Mouse (Mus musculus) MEL (cell line): ENCODE results near the gene Tmtc2. TPM values are rescaled to one million over a fixed set of nuclear protein-coding genes. Genes with fewer than 3 reads are reported as not detected.

Source experiments
- DNase-seq: peaks from one replicate; pipeline ENCODE4 v3.0.0; 2011; ENCODE audit warnings: low read depth, low spot score
- H3K27ac ChIP-seq: 2 replicates; pipeline ENCODE4 v1.5.1; 2012; ENCODE audit warnings: low read depth, mild to moderate bottlenecking, control low read depth, low read length, moderate library complexity; ENCODE audit not compliant: control insufficient read depth
- H3K27me3 ChIP-seq, 2 experiments: fragments of 150-350 bp in 1 of 2; sonication (generic) in 1 of 2; 2 replicates each; pipeline ENCODE4 v1.6.1; 2012; ENCODE audit warnings: low read length in 2 of 2, mild to moderate bottlenecking in 2 of 2, improper control_type of control experiment in 1 of 2, moderate library complexity in 1 of 2; ENCODE audit not compliant: insufficient read depth in 2 of 2, control insufficient read depth in 1 of 2
- H3K36me3 ChIP-seq, 2 experiments: 2 replicates each; pipeline ENCODE4 v1.6.1; 2012 to 2014; ENCODE audit warnings: low read length in 2 of 2, improper control_type of control experiment in 1 of 2, inconsistent platforms in 1 of 2, mild to moderate bottlenecking in 1 of 2; ENCODE audit not compliant: insufficient read depth in 2 of 2, control insufficient read depth in 1 of 2
- H3K4me1 ChIP-seq, 2 experiments: fragments of 150-350 bp in 1 of 2; sonication (generic) in 1 of 2; 2 replicates each; pipeline ENCODE4 v1.6.1; 2012; ENCODE audit warnings: low read length in 2 of 2, improper control_type of control experiment in 1 of 2, mild to moderate bottlenecking in 1 of 2; ENCODE audit not compliant: insufficient read depth in 2 of 2, control insufficient read depth in 1 of 2
- H3K4me3 ChIP-seq, 2 experiments: fragments of 150-350 bp in 1 of 2; sonication (generic) in 1 of 2; 2 replicates each; pipeline ENCODE4 v1.5.1; 2012; ENCODE audit warnings: low read depth in 2 of 2, low read length in 2 of 2, mild to moderate bottlenecking in 2 of 2, moderate library complexity in 2 of 2, control low read depth in 1 of 2, improper control_type of control experiment in 1 of 2; ENCODE audit not compliant: control insufficient read depth in 1 of 2, insufficient read depth in 1 of 2
- H3K79me2 ChIP-seq: 2 replicates; pipeline ENCODE4 v1.6.1; 2012; ENCODE audit warnings: mild to moderate bottlenecking, low read length, moderate library complexity; ENCODE audit not compliant: control insufficient read depth, poor library complexity, insufficient read depth
- H3K9ac ChIP-seq: 2 replicates; pipeline ENCODE4 v1.6.1; 2012; ENCODE audit warnings: low read depth, mild to moderate bottlenecking, control low read depth, low read length, moderate library complexity; ENCODE audit not compliant: control insufficient read depth, poor library complexity, severe bottlenecking
- H3K9me3 ChIP-seq: fragments of 150-350 bp; sonication (generic); replicated peaks from 2 replicates; pipeline ENCODE4 v1.6.1; 2012; ENCODE audit warnings: mild to moderate bottlenecking, low read length, improper control_type of control experiment, moderate library complexity; ENCODE audit not compliant: insufficient read depth
- CHD1 ChIP-seq: IDR thresholded peaks from 2 replicates; pipeline ENCODE4 v1.6.1; 2012; ENCODE audit warnings: low read depth, mild to moderate bottlenecking, inconsistent platforms, low read length, improper control_type of control experiment
- CHD2 ChIP-seq: IDR thresholded peaks from 2 replicates; pipeline ENCODE4 v1.6.1; 2011; ENCODE audit warnings: low read length, improper control_type of control experiment
- HCFC1 ChIP-seq: IDR thresholded peaks from 2 replicates; pipeline ENCODE4 v1.6.1; 2012; ENCODE audit warnings: low read depth, mild to moderate bottlenecking, inconsistent platforms, low read length, improper control_type of control experiment, moderate library complexity
- JUND ChIP-seq: IDR thresholded peaks from 2 replicates; pipeline ENCODE4 v1.6.1; 2011; ENCODE audit warnings: low read depth, mild to moderate bottlenecking, improper control_type of control experiment, low read length
- MAFK ChIP-seq: IDR thresholded peaks from 2 replicates; pipeline ENCODE4 v1.6.1; 2011; ENCODE audit warnings: low read depth, mild to moderate bottlenecking, low read length, improper control_type of control experiment, borderline replicate concordance
- MAX ChIP-seq: IDR thresholded peaks from 2 replicates; pipeline ENCODE4 v1.6.1; 2011; ENCODE audit warnings: low read length, improper control_type of control experiment
- MXI1 ChIP-seq: IDR thresholded peaks from 2 replicates; pipeline ENCODE4 v1.6.1; 2011; ENCODE audit warnings: mild to moderate bottlenecking, low read depth, low read length, improper control_type of control experiment
- MYB ChIP-seq: IDR thresholded peaks from 2 replicates; pipeline ENCODE4 v1.6.1; 2011; ENCODE audit warnings: mild to moderate bottlenecking, low read depth, low read length, improper control_type of control experiment
- MYC ChIP-seq: IDR thresholded peaks from 2 replicates; pipeline ENCODE4 v1.6.1; 2011; ENCODE audit warnings: low read depth, mild to moderate bottlenecking, low read length, improper control_type of control experiment, moderate library complexity
- NRF1 ChIP-seq: IDR thresholded peaks from 2 replicates; pipeline ENCODE4 v1.6.1; 2014; ENCODE audit warnings: low read depth, mild to moderate bottlenecking, inconsistent platforms, low read length, improper control_type of control experiment, moderate library complexity; ENCODE audit not compliant: poor library complexity, insufficient read depth, severe bottlenecking
- POLR2AphosphoS5 ChIP-seq: IDR thresholded peaks from 2 replicates; pipeline ENCODE4 v1.6.1; 2012; ENCODE audit warnings: low read depth, borderline replicate concordance, mild to moderate bottlenecking, inconsistent platforms, low read length, moderate library complexity, mixed read lengths
- RAD21 ChIP-seq: IDR thresholded peaks from 2 replicates; pipeline ENCODE4 v1.6.1; 2011; ENCODE audit warnings: mild to moderate bottlenecking, low read depth, low read length, improper control_type of control experiment
- RCOR1 ChIP-seq: IDR thresholded peaks from 2 replicates; pipeline ENCODE4 v1.6.1; 2012; ENCODE audit warnings: low read depth, mild to moderate bottlenecking, inconsistent platforms, low read length, improper control_type of control experiment
- SMC3 ChIP-seq: IDR thresholded peaks from 2 replicates; pipeline ENCODE4 v1.6.1; 2011; ENCODE audit warnings: low read depth, low read length, improper control_type of control experiment
- TAL1 ChIP-seq: IDR thresholded peaks from 2 replicates; pipeline ENCODE4 v1.6.1; 2012; ENCODE audit warnings: mild to moderate bottlenecking, inconsistent platforms, low read length, moderate library complexity, mixed read lengths
- TBP ChIP-seq: IDR thresholded peaks from 2 replicates; pipeline ENCODE4 v1.8.0; 2011; ENCODE audit warnings: low read depth, low read length, improper control_type of control experiment
- TCF12 ChIP-seq: IDR thresholded peaks from 2 replicates; pipeline ENCODE4 v1.6.1; 2014; ENCODE audit warnings: low read depth, mild to moderate bottlenecking, inconsistent platforms, low read length, improper control_type of control experiment, moderate library complexity
- UBTF ChIP-seq: IDR thresholded peaks from 2 replicates; pipeline ENCODE4 v1.6.1; 2012; ENCODE audit warnings: low read depth, mild to moderate bottlenecking, inconsistent platforms, low read length, improper control_type of control experiment, moderate library complexity, borderline replicate concordance; ENCODE audit not compliant: insufficient read depth
- USF1 ChIP-seq: IDR thresholded peaks from 2 replicates; pipeline ENCODE4 v1.6.1; 2014; ENCODE audit warnings: low read depth, mild to moderate bottlenecking, inconsistent platforms, low read length, improper control_type of control experiment, moderate library complexity
- ZC3H11A ChIP-seq: IDR thresholded peaks from 2 replicates; pipeline ENCODE4 v1.6.1; 2012; ENCODE audit warnings: low read depth, mild to moderate bottlenecking, inconsistent platforms, low read length, improper control_type of control experiment
- ZKSCAN1 ChIP-seq: IDR thresholded peaks from 2 replicates; pipeline ENCODE4 v1.6.1; 2012; ENCODE audit warnings: low read depth, mild to moderate bottlenecking, inconsistent platforms, low read length, improper control_type of control experiment, moderate library complexity
- polyA plus RNA-seq, 2 experiments: library from polyadenylated mRNA; stranded (reverse) in 1 of 2; unstranded in 1 of 2; fragments of >175 nt in 1 of 2; fragments of >200 nt in 1 of 2; gene quantifications; 2 replicates each; pipeline versions ENCODE4 v1.2.1 to v1.2.4; 2012; ENCODE audit warnings: low replicate concordance in 2 of 2, low read depth in 1 of 2; ENCODE audit not compliant: insufficient read length in 2 of 2, insufficient read depth in 1 of 2, missing spikeins in 1 of 2
- total RNA-seq: library from RNA; depleted of rRNA; stranded (reverse); fragments of 300-350 nt; gene quantifications from 2 replicates; pipeline ENCODE4 v1.2.3, GENCODE M21; 2012

Tmtc2 gene
- total and polyA plus RNA-seq, 3 experiments = not detected

DNA sequence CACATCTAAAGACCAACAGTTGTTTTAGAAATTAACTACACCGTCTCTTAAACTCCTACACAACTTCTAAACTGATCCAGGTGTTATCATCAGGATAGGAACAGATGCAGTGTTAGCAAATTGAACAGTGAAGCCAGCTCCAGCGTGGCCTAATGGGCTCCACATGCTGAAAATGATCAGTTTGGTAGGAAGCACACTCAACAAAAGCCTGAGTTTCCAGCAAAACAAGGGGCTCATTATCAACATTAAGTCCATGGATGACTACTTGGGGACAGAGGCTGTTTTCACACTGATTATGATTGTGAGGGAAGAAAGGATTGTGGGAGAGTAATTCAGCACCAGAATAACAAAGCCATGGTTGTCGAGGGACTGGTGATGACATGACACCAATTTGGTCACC is 143.4 kb downstream of the Tmtc2 start:
- H3K4me1 ChIP-seq = no peaks in the 10 kb centered on the region
- no peak overlapping the region for H3K27ac ChIP-seq
- no peaks in the 10 kb centered on the region for H3K27me3 ChIP-seq
- no peak for TF ChIP-seq MAX
- no peak for TF ChIP-seq MXI1
- TF ChIP-seq TAL1 = no peak
- no peak for TF ChIP-seq ZC3H11A
- no peak for TF ChIP-seq ZKSCAN1
- no peak for DNase-seq
- H3K36me3 ChIP-seq = no peaks in the 10 kb centered on the region
- no peak overlapping the region for H3K4me3 ChIP-seq
- H3K79me2 ChIP-seq = no peaks in the 10 kb centered on the region
- no peak overlapping the region for H3K9ac ChIP-seq
- H3K9me3 ChIP-seq = no peaks in the 10 kb centered on the region

- Histone ChIP-seq H3K9ac (no peak overlapping the region), H3K4me1 (no peaks in the 10 kb centered on the region), H3K27me3 (no peaks in the 10 kb centered on the region), H3K79me2 (no peaks in the 10 kb centered on the region), H3K27ac (no peak overlapping the region), H3K36me3 (no peaks in the 10 kb centered on the region), H3K4me3 (no peak overlapping the region), H3K9me3 (no peaks in the 10 kb centered on the region)
- DNase-seq = no peak
- no peak for TF ChIP-seq HCFC1
- no peak for TF ChIP-seq SMC3
- TF ChIP-seq ZKSCAN1 = no peak
- TF ChIP-seq RAD21 = no peak
- no peak for TF ChIP-seq MYB
- no peak for TF ChIP-seq USF1
- TF ChIP-seq JUND = no peak
- no peak for TF ChIP-seq TCF12
- no peak for TF ChIP-seq CHD1
- no peak for TF ChIP-seq NRF1
- TF ChIP-seq POLR2AphosphoS5 = no peak
- no peak for TF ChIP-seq UBTF
- TF ChIP-seq CHD2 = no peak
- no peak for TF ChIP-seq MYC
- no peak for TF ChIP-seq MAFK
- TF ChIP-seq TBP = no peak
- no peak for TF ChIP-seq ZC3H11A
- no peak for TF ChIP-seq RCOR1
- TF ChIP-seq MXI1 = no peak
Observed at GRCm38 (mm10) chr10:105430232-105430631, 144.0 kb downstream of the Tmtc2 start.
